Mouse (Mus musculus): ENCODE results near the gene Phf7. TPM values are rescaled to one million over a fixed set of nuclear protein-coding genes. Genes with fewer than 3 reads are reported as not detected.
A peak's percentile ranks its signal among the peaks of the same experiment; 100 is the strongest.

The Phf7 gene
- polyA plus RNA-seq, 1 experiment from 2014 or later = 14.2 TPM

- Histone ChIP-seq H3K27me3 (ENCODE audit: control insufficient read depth, insufficient read depth, low read length) (no peaks in the 10 kb centered on the region), H3K36me3 (replicated peaks; ENCODE audit: control insufficient read depth, insufficient read depth, low read depth, low read length) (peaks cover 27% of the 10 kb centered on the region), H3K4me3 (ENCODE audit: low read depth, low read length) (no peak overlapping the region), H3K27ac (replicated peaks; ENCODE audit: low read depth, low read length) (no peak overlapping the region), H3K4me2 (ENCODE audit: low read depth, low read length) (no peak overlapping the region), H3K4me1 (ENCODE audit: control insufficient read depth, insufficient read depth, low read length) (no peaks in the 10 kb centered on the region), H3K9ac (replicated peaks; ENCODE audit: low read length) (no peak overlapping the region), H3K9me3 (replicated peaks; ENCODE audit: control insufficient read depth, low read length) (no peaks in the 10 kb centered on the region)
- no peak for ATAC-seq (replicated peaks; ENCODE audit: insufficient number of reproducible peaks, low FRiP score, low TSS enrichment, low read depth)
- DNase-seq (ENCODE audit: low spot score) = no peak
- 90% methylated on average over 2 of the region's 2 CpGs for WGBS
These were observed 59.2 kb downstream of the Phf7 start for GRCm38 (mm10) chr14:31191936-31192335.

GRCm38 (mm10) chr14:31189348-31189747 lies 61.8 kb downstream of the Phf7 start:
- peaks cover 33% of the 10 kb centered on the region for H3K36me3 ChIP-seq (replicated peaks; ENCODE audit: control insufficient read depth, insufficient read depth, low read depth, low read length)

GRCm38 (mm10) chr14:31188771-31189181 lies 62.3 kb downstream of the Phf7 start:
- no peak overlapping the region for H3K27ac ChIP-seq (replicated peaks; ENCODE audit: low read depth, low read length)
- peaks cover 39% of the 10 kb centered on the region for H3K36me3 ChIP-seq (replicated peaks; ENCODE audit: control insufficient read depth, insufficient read depth, low read depth, low read length)
- DNase-seq (ENCODE audit: low spot score) (no peak), ATAC-seq (replicated peaks; ENCODE audit: insufficient number of reproducible peaks, low FRiP score, low TSS enrichment, low read depth) (0 out of 2 replicates have a peak, but pooled peaks have one; percentile 45)
- H3K9ac ChIP-seq (replicated peaks; ENCODE audit: low read length) = no peak overlapping the region
- no peak overlapping the region for H3K4me2 ChIP-seq (ENCODE audit: low read depth, low read length)
- no peaks in the 10 kb centered on the region for H3K9me3 ChIP-seq (replicated peaks; ENCODE audit: control insufficient read depth, low read length)
- no peak overlapping the region for H3K4me3 ChIP-seq (ENCODE audit: low read depth, low read length)
- no peaks in the 10 kb centered on the region for H3K27me3 ChIP-seq (ENCODE audit: control insufficient read depth, insufficient read depth, low read length)
- WGBS = 90% methylated on average over 6 of the region's 6 CpGs
- H3K4me1 ChIP-seq (ENCODE audit: control insufficient read depth, insufficient read depth, low read length) = no peaks in the 10 kb centered on the region

More at GRCm38 (mm10) chr14:31189348-31189747, 61.8 kb downstream of the Phf7 start:
- H3K27me3 ChIP-seq (ENCODE audit: control insufficient read depth, insufficient read depth, low read length) = no peaks in the 10 kb centered on the region
- no peak overlapping the region for H3K4me2 ChIP-seq (ENCODE audit: low read depth, low read length)
- DNase-seq (ENCODE audit: low spot score) = no peak
- no peak overlapping the region for H3K9ac ChIP-seq (replicated peaks; ENCODE audit: low read length)
- 91% methylated on average over 3 of the region's 3 CpGs for WGBS
- H3K27ac ChIP-seq (replicated peaks; ENCODE audit: low read depth, low read length) = no peak overlapping the region
- no peak for ATAC-seq (replicated peaks; ENCODE audit: insufficient number of reproducible peaks, low FRiP score, low TSS enrichment, low read depth)
- H3K9me3 ChIP-seq (replicated peaks; ENCODE audit: control insufficient read depth, low read length) = no peaks in the 10 kb centered on the region
- H3K4me3 ChIP-seq (ENCODE audit: low read depth, low read length) = no peak overlapping the region
- no peaks in the 10 kb centered on the region for H3K4me1 ChIP-seq (ENCODE audit: control insufficient read depth, insufficient read depth, low read length)

Other genes starting within 250 kb of the Phf7 start
- gene Glt8d1, start 249.9 kb downstream of the Phf7 start, polyA plus RNA-seq (2014; fragmentation: Nextera tagmentation; extraction: Ambion mirVana) = 59.4 and 59.8 TPM in 2 replicates
- gene Spcs1, start 249.6 kb downstream of the Phf7 start, polyA plus RNA-seq (2014; fragmentation: Nextera tagmentation; extraction: Ambion mirVana) = 293 and 321 TPM in 2 replicates
- gene Pbrm1, start 232.2 kb downstream of the Phf7 start, polyA plus RNA-seq (2014; fragmentation: Nextera tagmentation; extraction: Ambion mirVana) = 123 and 125 TPM in 2 replicates
- gene Gnl3, start 232.2 kb downstream of the Phf7 start, polyA plus RNA-seq (2014; fragmentation: Nextera tagmentation; extraction: Ambion mirVana) = 113 and 129 TPM in 2 replicates
- 56.8 and 62.3 TPM in 2 replicates for gene Smim4, start 122.4 kb downstream of the Phf7 start, polyA plus RNA-seq (2014; fragmentation: Nextera tagmentation; extraction: Ambion mirVana)
- 462 and 510 TPM in 2 replicates for gene Nt5dc2, start 120.3 kb downstream of the Phf7 start, polyA plus RNA-seq (2014; fragmentation: Nextera tagmentation; extraction: Ambion mirVana)
- 19.8 and 23.6 TPM in 2 replicates for gene Stab1, start 82.7 kb downstream of the Phf7 start, polyA plus RNA-seq (2014; fragmentation: Nextera tagmentation; extraction: Ambion mirVana)
- gene Tnnc1, start 43.0 kb downstream of the Phf7 start, polyA plus RNA-seq (2014; fragmentation: Nextera tagmentation; extraction: Ambion mirVana) = 10.0 and 25.3 TPM in 2 replicates
- gene Nisch, start 34.4 kb downstream of the Phf7 start, polyA plus RNA-seq (2014; fragmentation: Nextera tagmentation; extraction: Ambion mirVana) = 270 and 277 TPM in 2 replicates
- 0.21 and 0.24 TPM in 2 replicates for gene Sema3g, start 33.5 kb downstream of the Phf7 start, polyA plus RNA-seq (2014; fragmentation: Nextera tagmentation; extraction: Ambion mirVana)
- gene Bap1, start 133 bp upstream of the Phf7 start, polyA plus RNA-seq (2014; fragmentation: Nextera tagmentation; extraction: Ambion mirVana) = 82.9 and 85.1 TPM in 2 replicates
- 7.3 and 7.4 TPM in 2 replicates for gene Dnah1, start 72.6 kb upstream of the Phf7 start, polyA plus RNA-seq (2014; fragmentation: Nextera tagmentation; extraction: Ambion mirVana)
- 36.8 and 38.5 TPM in 2 replicates for gene Capn7, start 85.3 kb upstream of the Phf7 start, polyA plus RNA-seq (2014; fragmentation: Nextera tagmentation; extraction: Ambion mirVana)
- 15.8 and 16.0 TPM in 2 replicates for gene Sh3bp5, start 184.8 kb upstream of the Phf7 start, polyA plus RNA-seq (2014; fragmentation: Nextera tagmentation; extraction: Ambion mirVana)
- 23.0 and 26.7 TPM in 2 replicates for gene Eaf1, start 243.1 kb upstream of the Phf7 start, polyA plus RNA-seq (2014; fragmentation: Nextera tagmentation; extraction: Ambion mirVana)
- gene Mettl6, start 243.7 kb upstream of the Phf7 start, polyA plus RNA-seq (2014; fragmentation: Nextera tagmentation; extraction: Ambion mirVana) = 100 and 108 TPM in 2 replicates